Mouse (Mus musculus) MEL (cell line): ENCODE results near the gene Scn8a. TPM values are rescaled to one million over a fixed set of nuclear protein-coding genes. Genes with fewer than 3 reads are reported as not detected.

ENCODE experiments used
- DNase-seq: peaks from one replicate; pipeline ENCODE4 v3.0.0; 2011; ENCODE audit warnings: low read depth, low spot score
- H3K27ac ChIP-seq: 2 replicates; pipeline ENCODE4 v1.5.1; 2012; ENCODE audit warnings: low read depth, mild to moderate bottlenecking, control low read depth, low read length, moderate library complexity; ENCODE audit not compliant: control insufficient read depth
- H3K27me3 ChIP-seq, 2 experiments: fragments of 150-350 bp in 1 of 2; sonication (generic) in 1 of 2; 2 replicates each; pipeline ENCODE4 v1.6.1; 2012; ENCODE audit warnings: low read length in 2 of 2, mild to moderate bottlenecking in 2 of 2, improper control_type of control experiment in 1 of 2, moderate library complexity in 1 of 2; ENCODE audit not compliant: insufficient read depth in 2 of 2, control insufficient read depth in 1 of 2
- H3K36me3 ChIP-seq, 2 experiments: 2 replicates each; pipeline ENCODE4 v1.6.1; 2012 to 2014; ENCODE audit warnings: low read length in 2 of 2, improper control_type of control experiment in 1 of 2, inconsistent platforms in 1 of 2, mild to moderate bottlenecking in 1 of 2; ENCODE audit not compliant: insufficient read depth in 2 of 2, control insufficient read depth in 1 of 2
- H3K4me1 ChIP-seq, 2 experiments: fragments of 150-350 bp in 1 of 2; sonication (generic) in 1 of 2; 2 replicates each; pipeline ENCODE4 v1.6.1; 2012; ENCODE audit warnings: low read length in 2 of 2, improper control_type of control experiment in 1 of 2, mild to moderate bottlenecking in 1 of 2; ENCODE audit not compliant: insufficient read depth in 2 of 2, control insufficient read depth in 1 of 2
- H3K4me3 ChIP-seq, 2 experiments: fragments of 150-350 bp in 1 of 2; sonication (generic) in 1 of 2; 2 replicates each; pipeline ENCODE4 v1.5.1; 2012; ENCODE audit warnings: low read depth in 2 of 2, low read length in 2 of 2, mild to moderate bottlenecking in 2 of 2, moderate library complexity in 2 of 2, control low read depth in 1 of 2, improper control_type of control experiment in 1 of 2; ENCODE audit not compliant: control insufficient read depth in 1 of 2, insufficient read depth in 1 of 2
- H3K79me2 ChIP-seq: 2 replicates; pipeline ENCODE4 v1.6.1; 2012; ENCODE audit warnings: mild to moderate bottlenecking, low read length, moderate library complexity; ENCODE audit not compliant: control insufficient read depth, poor library complexity, insufficient read depth
- H3K9ac ChIP-seq: 2 replicates; pipeline ENCODE4 v1.6.1; 2012; ENCODE audit warnings: low read depth, mild to moderate bottlenecking, control low read depth, low read length, moderate library complexity; ENCODE audit not compliant: control insufficient read depth, poor library complexity, severe bottlenecking
- H3K9me3 ChIP-seq: fragments of 150-350 bp; sonication (generic); replicated peaks from 2 replicates; pipeline ENCODE4 v1.6.1; 2012; ENCODE audit warnings: mild to moderate bottlenecking, low read length, improper control_type of control experiment, moderate library complexity; ENCODE audit not compliant: insufficient read depth
- BHLHE40 ChIP-seq: IDR thresholded peaks from 2 replicates; pipeline ENCODE4 v1.6.1; 2012; ENCODE audit warnings: low read depth, mild to moderate bottlenecking, inconsistent platforms, low read length, improper control_type of control experiment, borderline replicate concordance
- ELF1 ChIP-seq: IDR thresholded peaks from 2 replicates; pipeline ENCODE4 v1.6.1; 2014; ENCODE audit warnings: low read depth, mild to moderate bottlenecking, inconsistent platforms, low read length, improper control_type of control experiment, moderate library complexity
- EP300 ChIP-seq, 2 experiments: IDR thresholded peaks; 2 replicates each; pipeline ENCODE4 v1.6.1; 2011; ENCODE audit warnings: improper control_type of control experiment in 2 of 2, low read length in 2 of 2, low read depth in 1 of 2, mild to moderate bottlenecking in 1 of 2
- ETS1 ChIP-seq: IDR thresholded peaks from 2 replicates; pipeline ENCODE4 v1.6.1; 2012; ENCODE audit warnings: low read depth, mild to moderate bottlenecking, inconsistent platforms, low read length, improper control_type of control experiment, moderate library complexity
- GABPA ChIP-seq: IDR thresholded peaks from 2 replicates; pipeline ENCODE4 v1.6.1; 2012; ENCODE audit warnings: low read depth, mild to moderate bottlenecking, inconsistent platforms, low read length, improper control_type of control experiment, moderate library complexity
- GATA1 ChIP-seq: IDR thresholded peaks from 2 replicates; pipeline ENCODE4 v1.6.1; 2011; ENCODE audit warnings: low read depth, low read length, improper control_type of control experiment
- HCFC1 ChIP-seq: IDR thresholded peaks from 2 replicates; pipeline ENCODE4 v1.6.1; 2012; ENCODE audit warnings: low read depth, mild to moderate bottlenecking, inconsistent platforms, low read length, improper control_type of control experiment, moderate library complexity
- MYC ChIP-seq: IDR thresholded peaks from 2 replicates; pipeline ENCODE4 v1.6.1; 2011; ENCODE audit warnings: low read depth, mild to moderate bottlenecking, low read length, improper control_type of control experiment, moderate library complexity
- NELFE ChIP-seq: IDR thresholded peaks from 2 replicates; pipeline ENCODE4 v1.6.1; 2011; ENCODE audit warnings: low read depth, low read length, improper control_type of control experiment
- NRF1 ChIP-seq: IDR thresholded peaks from 2 replicates; pipeline ENCODE4 v1.6.1; 2014; ENCODE audit warnings: low read depth, mild to moderate bottlenecking, inconsistent platforms, low read length, improper control_type of control experiment, moderate library complexity; ENCODE audit not compliant: poor library complexity, insufficient read depth, severe bottlenecking
- POLR2A ChIP-seq, 2 experiments: IDR thresholded peaks; 2 replicates each; pipeline ENCODE4 v1.6.1; 2011 to 2012; ENCODE audit warnings: low read length in 2 of 2, mild to moderate bottlenecking in 2 of 2, control low read depth in 1 of 2, improper control_type of control experiment in 1 of 2, low read depth in 1 of 2, moderate library complexity in 1 of 2; ENCODE audit not compliant: control insufficient read depth in 1 of 2, insufficient read depth in 1 of 2, poor library complexity in 1 of 2
- RAD21 ChIP-seq: IDR thresholded peaks from 2 replicates; pipeline ENCODE4 v1.6.1; 2011; ENCODE audit warnings: mild to moderate bottlenecking, low read depth, low read length, improper control_type of control experiment
- SMC3 ChIP-seq: IDR thresholded peaks from 2 replicates; pipeline ENCODE4 v1.6.1; 2011; ENCODE audit warnings: low read depth, low read length, improper control_type of control experiment
- TCF12 ChIP-seq: IDR thresholded peaks from 2 replicates; pipeline ENCODE4 v1.6.1; 2014; ENCODE audit warnings: low read depth, mild to moderate bottlenecking, inconsistent platforms, low read length, improper control_type of control experiment, moderate library complexity
- UBTF ChIP-seq: IDR thresholded peaks from 2 replicates; pipeline ENCODE4 v1.6.1; 2012; ENCODE audit warnings: low read depth, mild to moderate bottlenecking, inconsistent platforms, low read length, improper control_type of control experiment, moderate library complexity, borderline replicate concordance; ENCODE audit not compliant: insufficient read depth
- USF1 ChIP-seq: IDR thresholded peaks from 2 replicates; pipeline ENCODE4 v1.6.1; 2014; ENCODE audit warnings: low read depth, mild to moderate bottlenecking, inconsistent platforms, low read length, improper control_type of control experiment, moderate library complexity
- USF2 ChIP-seq, 2 experiments: IDR thresholded peaks; 2 replicates each; pipeline ENCODE4 v1.6.1; 2011 to 2012; ENCODE audit warnings: improper control_type of control experiment in 2 of 2, low read length in 2 of 2, borderline replicate concordance in 1 of 2, inconsistent platforms in 1 of 2, low read depth in 1 of 2, mild to moderate bottlenecking in 1 of 2; ENCODE audit not compliant: insufficient read depth in 1 of 2
- ZNF384 ChIP-seq: IDR thresholded peaks from 2 replicates; pipeline ENCODE4 v1.6.1; 2012; ENCODE audit warnings: low read depth, mild to moderate bottlenecking, inconsistent platforms, low read length, improper control_type of control experiment
- polyA plus RNA-seq, 2 experiments: library from polyadenylated mRNA; stranded (reverse) in 1 of 2; unstranded in 1 of 2; fragments of >175 nt in 1 of 2; fragments of >200 nt in 1 of 2; gene quantifications; 2 replicates each; pipeline versions ENCODE4 v1.2.1 to v1.2.4; 2012; ENCODE audit warnings: low replicate concordance in 2 of 2, low read depth in 1 of 2; ENCODE audit not compliant: insufficient read length in 2 of 2, insufficient read depth in 1 of 2, missing spikeins in 1 of 2
- total RNA-seq: library from RNA; depleted of rRNA; stranded (reverse); fragments of 300-350 nt; gene quantifications from 2 replicates; pipeline ENCODE4 v1.2.3, GENCODE M21; 2012

The Scn8a gene
- total and polyA plus RNA-seq, 3 experiments, result 0.01 to 0.08 TPM; not detected in 1

DNA sequence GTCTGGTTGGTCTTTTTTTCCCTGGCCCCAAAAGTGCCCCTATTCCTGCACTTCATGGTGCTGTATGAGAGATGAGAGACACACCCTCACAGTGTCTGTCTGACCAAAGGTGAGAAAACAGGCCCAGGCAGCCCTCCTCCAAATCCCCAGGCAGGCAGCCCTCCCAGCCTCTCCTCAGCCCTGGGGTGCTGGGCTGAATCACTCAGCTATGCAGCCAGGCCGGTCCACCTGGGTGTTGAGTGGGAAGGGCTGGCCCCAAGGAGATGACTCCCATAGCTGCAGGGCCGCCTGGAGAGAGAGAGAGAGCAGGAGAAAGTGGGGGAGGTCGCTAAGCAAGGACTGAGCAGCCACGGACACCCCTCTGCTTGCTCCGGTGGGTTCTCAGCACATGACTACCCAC lies 201.1 kb downstream of the Scn8a start:
- Histone ChIP-seq H3K4me3 (no peak overlapping the region), H3K79me2 (no peaks in the 10 kb centered on the region), H3K27me3 (peaks cover 8 to 24% of the 10 kb centered on the region in 2 experiments), H3K27ac (no peak overlapping the region), H3K36me3 (no peaks in the 10 kb centered on the region), H3K9ac (no peak overlapping the region), H3K9me3 (no peaks in the 10 kb centered on the region), H3K4me1 (no peaks in the 10 kb centered on the region)
- DNase-seq, result no peak
- TF ChIP-seq POLR2A (IDR thresholded peaks at IDR 0.05; ENCODE audit: control insufficient read depth in 1 of 2, insufficient read depth in 1 of 2, low read depth in 1 of 2, low read length in 2 of 2, poor library complexity in 1 of 2), result no peak
- TF ChIP-seq USF2 (IDR thresholded peaks at IDR 0.05; ENCODE audit: borderline replicate concordance in 1 of 2, insufficient read depth in 1 of 2, low read depth in 1 of 2, low read length in 2 of 2), result no peak
- TF ChIP-seq SMC3, result no peak
- TF ChIP-seq BHLHE40, result no peak

DNA sequence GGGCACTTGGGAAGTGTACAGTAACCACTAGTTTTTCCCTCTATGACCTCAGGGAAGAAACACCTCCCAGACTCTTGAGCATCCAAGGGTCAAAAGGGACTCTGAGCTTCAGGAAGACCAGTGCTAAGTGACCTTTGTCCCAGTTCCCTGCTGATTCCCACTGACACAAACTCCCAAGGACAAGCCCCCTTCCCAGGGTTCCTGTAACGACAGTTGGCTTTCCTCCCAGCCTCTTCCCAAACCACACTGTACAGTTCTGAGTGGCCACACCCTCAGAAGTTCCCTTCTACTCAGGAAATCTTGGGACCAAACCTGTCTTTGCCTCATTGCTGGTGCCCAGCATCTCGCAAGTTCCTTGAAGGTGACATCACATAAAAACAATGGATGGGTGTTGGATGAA lies 203.1 kb downstream of the Scn8a start:
- H3K9me3 ChIP-seq, result no peaks in the 10 kb centered on the region
- no peak for TF ChIP-seq NRF1
- no peak for TF ChIP-seq UBTF
- TF ChIP-seq TCF12, result no peak
- no peak for TF ChIP-seq NELFE
- TF ChIP-seq MYC, result no peak
- TF ChIP-seq ELF1, result no peak
- no peak for TF ChIP-seq RAD21
- TF ChIP-seq HCFC1, result no peak
- no peak for TF ChIP-seq GABPA
- TF ChIP-seq USF1, result no peak
- TF ChIP-seq ETS1, result no peak
- TF ChIP-seq EP300 (IDR thresholded peaks at IDR 0.05; ENCODE audit: low read depth in 1 of 2, low read length in 2 of 2), result no peak
- no peak for TF ChIP-seq GATA1
- TF ChIP-seq ZNF384, result no peak
- TF ChIP-seq POLR2A (IDR thresholded peaks at IDR 0.05; ENCODE audit: control insufficient read depth in 1 of 2, insufficient read depth in 1 of 2, low read depth in 1 of 2, low read length in 2 of 2, poor library complexity in 1 of 2), result no peak
- H3K27me3 ChIP-seq, result peaks cover 8 to 24% of the 10 kb centered on the region in 2 experiments
- H3K27ac ChIP-seq, result no peak overlapping the region
- no peaks in the 10 kb centered on the region for H3K36me3 ChIP-seq
- H3K9ac ChIP-seq, result no peak overlapping the region
- no peaks in the 10 kb centered on the region for H3K79me2 ChIP-seq
- H3K4me3 ChIP-seq, result no peak overlapping the region
- H3K4me1 ChIP-seq, result no peaks in the 10 kb centered on the region
- DNase-seq, result no peak
